Mouse (Mus musculus): Measurements from ENCODE around the gene Pigo.

DNA sequence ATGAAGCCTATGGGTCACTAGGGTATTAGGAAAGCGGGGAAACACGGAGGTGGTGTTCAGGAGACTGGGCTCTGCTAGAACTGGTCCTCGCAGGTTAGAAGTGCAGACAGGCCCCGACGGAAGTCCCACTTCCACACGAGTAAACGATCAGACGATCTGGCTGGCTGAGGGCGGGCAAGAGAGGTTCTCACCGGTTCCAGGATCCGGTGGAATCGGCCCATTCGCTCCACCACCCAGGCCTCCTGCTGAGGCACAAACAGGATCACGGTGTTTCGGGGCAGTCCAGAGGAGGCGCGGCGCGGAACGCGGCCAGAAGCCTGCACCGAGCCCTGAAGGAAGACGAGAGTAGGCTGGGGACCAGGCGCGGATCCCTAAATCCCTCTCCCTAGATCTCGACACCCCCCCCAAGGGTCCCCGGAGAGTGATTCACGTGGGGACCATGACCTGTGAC lies 5.2 kb upstream of the Pigo start:
- TF ChIP-seq CTCF (IDR thresholded peaks at IDR 0.05; ENCODE audit: control insufficient read depth, insufficient read depth, insufficient read length) (no peak), MYOG (IDR thresholded peaks at IDR 0.05; ENCODE audit: control insufficient read depth, extremely low read depth, insufficient read length) (no peak), USF1 (IDR thresholded peaks at IDR 0.05; ENCODE audit: low read depth) (no peak)
